Mouse (Mus musculus): ENCODE measurements at regions not wholly inside any gene's neighbourhood (a gene's known extent, or its start where the extent isn't known, plus 50 kb on each side); places are given as distances from the start of the nearest gene placed in this dataset.
"Not testable (repeated sequence)": the region's sequence is repeated elsewhere in the genome, so short reads cannot be mapped to it uniquely, and the experiment has no call there.

- not testable (repeated sequence) for TF ChIP-seq CTCF (IDR thresholded peaks at IDR 0.05; ENCODE audit: control insufficient read depth, insufficient read depth, insufficient replicate concordance, low read depth, low read length); POLR2A (IDR thresholded peaks at IDR 0.05; ENCODE audit: control insufficient read depth, low read depth, low read length)
These were observed 69.6 kb downstream of the Gm8797 start for GRCm38 (mm10) chr3:5820243-5820642.
